Mouse (Mus musculus): ENCODE data around the gene Mvb12b.
A peak's percentile ranks its signal among the peaks of the same experiment; 100 is the strongest.
"Not testable (repeated sequence)": the region's sequence is repeated elsewhere in the genome, so short reads cannot be mapped to it uniquely, and the experiment has no call there.

Gene Mvb12b

GRCm38 (mm10) chr2:33887328-33888099 lies at the start of gene Mvb12b:
Gene Mvb12b (minus strand): TSS chr2:33887946.
- peak; percentile 73 for ATAC-seq (ENCODE audit: insufficient number of reproducible peaks, low FRiP score, low TSS enrichment)

- no peak for ATAC-seq (ENCODE audit: insufficient number of reproducible peaks, low FRiP score, low TSS enrichment)
Measured at GRCm38 (mm10) chr2:33935756-33936155, 48.0 kb upstream of the Mvb12b start.

GRCm38 (mm10) chr2:33933606-33934510 lies 46.1 kb upstream of the Mvb12b start:
- ATAC-seq (ENCODE audit: insufficient number of reproducible peaks, low FRiP score, low TSS enrichment): peak; percentile 82

- ATAC-seq (ENCODE audit: insufficient number of reproducible peaks, low FRiP score, low TSS enrichment): no peak
Measured at GRCm38 (mm10) chr2:33931161-33931560, 43.4 kb upstream of the Mvb12b start.

- no peak for ATAC-seq (ENCODE audit: insufficient number of reproducible peaks, low FRiP score, low TSS enrichment)
Measured at GRCm38 (mm10) chr2:33925288-33925687, 37.5 kb upstream of the Mvb12b start.

GRCm38 (mm10) chr2:33923482-33923881 lies 35.7 kb upstream of the Mvb12b start:
- no peak for ATAC-seq (ENCODE audit: insufficient number of reproducible peaks, low FRiP score, low TSS enrichment)

- ATAC-seq (ENCODE audit: insufficient number of reproducible peaks, low FRiP score, low TSS enrichment): no peak
Measured at GRCm38 (mm10) chr2:33922466-33922865, 34.7 kb upstream of the Mvb12b start.

GRCm38 (mm10) chr2:33919934-33920615 lies 32.3 kb upstream of the Mvb12b start:
- ATAC-seq (ENCODE audit: insufficient number of reproducible peaks, low FRiP score, low TSS enrichment): no peak

- no peak for ATAC-seq (ENCODE audit: insufficient number of reproducible peaks, low FRiP score, low TSS enrichment)
Measured at GRCm38 (mm10) chr2:33918824-33919223, 31.1 kb upstream of the Mvb12b start.

GRCm38 (mm10) chr2:33918318-33918717 lies 30.6 kb upstream of the Mvb12b start:
- ATAC-seq (ENCODE audit: insufficient number of reproducible peaks, low FRiP score, low TSS enrichment): no peak

- ATAC-seq (ENCODE audit: insufficient number of reproducible peaks, low FRiP score, low TSS enrichment): no peak
Measured at GRCm38 (mm10) chr2:33916603-33917002, 28.9 kb upstream of the Mvb12b start.

- ATAC-seq (ENCODE audit: insufficient number of reproducible peaks, low FRiP score, low TSS enrichment): no peak
Measured at GRCm38 (mm10) chr2:33914998-33915397, 27.3 kb upstream of the Mvb12b start.

- ATAC-seq (ENCODE audit: insufficient number of reproducible peaks, low FRiP score, low TSS enrichment): no peak
Measured at GRCm38 (mm10) chr2:33914334-33914733, 26.6 kb upstream of the Mvb12b start.

GRCm38 (mm10) chr2:33913598-33913997 lies 25.9 kb upstream of the Mvb12b start:
- ATAC-seq (ENCODE audit: insufficient number of reproducible peaks, low FRiP score, low TSS enrichment): not testable (repeated sequence)

GRCm38 (mm10) chr2:33912741-33913140 lies 25.0 kb upstream of the Mvb12b start:
- ATAC-seq (ENCODE audit: insufficient number of reproducible peaks, low FRiP score, low TSS enrichment): no peak

GRCm38 (mm10) chr2:33908374-33908773 lies 20.6 kb upstream of the Mvb12b start:
- no peak for ATAC-seq (ENCODE audit: insufficient number of reproducible peaks, low FRiP score, low TSS enrichment)

GRCm38 (mm10) chr2:33907174-33907573 lies 19.4 kb upstream of the Mvb12b start:
- no peak for ATAC-seq (ENCODE audit: insufficient number of reproducible peaks, low FRiP score, low TSS enrichment)

GRCm38 (mm10) chr2:33895829-33896228 lies 8.1 kb upstream of the Mvb12b start:
- ATAC-seq (ENCODE audit: insufficient number of reproducible peaks, low FRiP score, low TSS enrichment): no peak

- no peak for ATAC-seq (ENCODE audit: insufficient number of reproducible peaks, low FRiP score, low TSS enrichment)
Measured at GRCm38 (mm10) chr2:33893151-33893550, 5.4 kb upstream of the Mvb12b start.

- no peak for ATAC-seq (ENCODE audit: insufficient number of reproducible peaks, low FRiP score, low TSS enrichment)
Measured at GRCm38 (mm10) chr2:33892354-33892753, 4.6 kb upstream of the Mvb12b start.

GRCm38 (mm10) chr2:33888100-33888385 lies 297 bp upstream of the Mvb12b start:
- no peak for ATAC-seq (ENCODE audit: insufficient number of reproducible peaks, low FRiP score, low TSS enrichment)
